Mouse (Mus musculus): ENCODE measurements at regions not wholly inside any gene's neighbourhood (a gene's known extent, or its start where the extent isn't known, plus 50 kb on each side); places are given as distances from the start of the nearest gene placed in this dataset.
"Not testable (repeated sequence)": the region's sequence is repeated elsewhere in the genome, so short reads cannot be mapped to it uniquely, and the experiment has no call there.

DNA sequence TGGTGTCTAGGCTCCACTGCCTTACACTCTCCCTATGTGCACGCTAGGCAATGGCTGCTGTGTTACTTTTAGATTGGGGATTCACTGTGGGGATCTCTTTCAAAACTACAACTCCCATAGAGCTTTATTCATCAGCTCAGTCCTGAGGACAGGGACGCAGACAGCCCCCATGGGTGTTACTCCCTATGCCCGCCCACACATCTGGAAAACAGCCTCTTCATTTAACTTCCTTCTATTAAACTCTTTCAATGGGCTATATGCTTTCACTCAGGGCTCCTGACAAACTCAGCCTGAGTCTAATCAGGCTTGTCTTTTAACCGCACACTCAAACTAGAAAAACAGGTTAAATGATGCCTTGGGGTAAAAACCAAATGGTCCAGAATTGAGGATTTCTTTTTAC lies 95.3 kb upstream of the Mdm1 start:
- DNase-seq (ENCODE audit: low read depth in 1 of 2, low spot score in 2 of 2): no peak

DNA sequence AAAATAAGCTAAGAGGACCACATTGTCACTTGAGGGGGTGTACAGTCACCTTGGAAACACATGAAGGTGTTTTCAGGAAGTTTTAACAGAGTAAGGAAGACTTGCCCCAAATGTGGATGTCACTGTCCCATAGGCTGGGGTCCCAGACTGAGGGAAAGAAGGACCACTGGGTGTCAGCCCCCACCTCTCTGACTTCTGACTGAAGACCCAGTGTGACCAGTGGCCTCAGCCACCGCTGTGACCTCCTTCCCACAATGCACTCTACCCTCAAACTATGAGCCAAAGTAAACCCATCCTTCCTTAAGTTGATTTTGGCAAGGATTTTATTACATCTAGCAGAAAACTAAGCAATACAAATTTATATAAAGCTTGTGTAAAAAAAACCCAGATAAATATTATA lies 94.8 kb upstream of the Mdm1 start:
- DNase-seq (ENCODE audit: low read depth in 1 of 2, low spot score in 2 of 2): no peak

DNA sequence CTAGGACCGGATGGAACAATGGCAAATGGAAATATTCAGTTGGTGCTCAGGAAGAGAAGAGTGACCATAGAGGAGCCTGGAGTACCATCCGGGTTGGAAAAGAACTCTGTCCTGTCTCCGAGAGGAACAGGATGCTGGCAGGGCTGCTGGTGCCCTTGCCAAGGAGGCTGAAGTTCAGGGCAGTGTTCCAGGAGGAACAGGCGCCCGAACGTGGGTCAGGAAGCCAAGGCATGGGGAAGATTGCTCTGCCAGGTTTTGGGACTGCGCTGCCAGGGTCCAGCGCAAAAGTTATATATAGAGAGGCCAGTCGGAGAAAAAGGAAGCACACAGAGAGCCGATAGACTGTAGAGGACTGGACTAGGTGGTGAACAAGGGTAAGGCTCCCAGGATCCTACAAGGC lies 92.3 kb upstream of the Mdm1 start:
- DNase-seq (ENCODE audit: low read depth in 1 of 2, low spot score in 2 of 2): no peak

DNA sequence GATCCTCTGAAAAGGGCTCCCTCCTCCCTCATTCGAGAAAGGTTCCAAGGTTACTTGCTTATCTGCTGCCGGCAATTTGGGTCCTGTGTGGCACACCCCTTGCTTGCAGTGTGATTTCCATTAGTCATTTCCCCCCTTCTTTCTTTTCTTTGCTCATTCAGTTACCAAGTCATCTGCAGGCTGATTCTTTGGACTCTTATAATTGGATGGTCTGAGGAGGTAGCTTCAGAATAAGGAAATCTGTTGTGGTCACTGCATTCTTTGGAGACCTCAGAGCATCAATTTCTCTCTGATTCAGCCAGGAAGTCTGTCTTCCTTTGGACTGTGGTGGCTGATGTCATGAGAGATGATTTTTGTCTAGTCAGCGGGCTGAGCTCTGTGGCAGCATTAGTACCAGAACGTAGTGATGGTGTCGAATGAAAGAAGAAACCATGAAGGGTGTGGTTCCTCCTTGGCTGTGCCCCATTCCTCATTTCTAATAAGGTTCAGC lies 91.4 kb upstream of the Mdm1 start:
- peak; percentile 49 to 53 for DNase-seq (ENCODE audit: low read depth in 1 of 2, low spot score in 2 of 2)

DNA sequence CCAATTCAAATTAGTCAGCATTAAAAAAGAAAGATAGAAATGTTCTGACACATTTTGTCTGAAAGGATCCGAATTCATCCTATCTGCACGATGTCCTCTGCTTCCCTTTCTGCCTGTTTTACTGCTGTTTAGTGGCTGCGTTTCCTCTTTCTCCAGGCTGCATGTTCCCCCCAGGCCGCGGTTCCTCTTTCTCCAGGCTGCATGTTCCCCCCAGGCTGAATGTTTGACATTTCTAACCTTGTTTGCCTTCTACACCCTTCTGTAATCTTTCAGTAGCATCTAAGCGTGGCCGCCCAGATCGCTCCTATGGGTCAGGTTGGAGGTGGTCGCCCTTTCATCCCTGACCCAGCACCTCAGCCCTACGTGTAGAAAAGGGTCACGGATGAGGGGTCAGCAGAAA lies 89.6 kb upstream of the Mdm1 start:
- DNase-seq (ENCODE audit: low read depth in 1 of 2, low spot score in 2 of 2): peak; percentile 73 to 85

DNA sequence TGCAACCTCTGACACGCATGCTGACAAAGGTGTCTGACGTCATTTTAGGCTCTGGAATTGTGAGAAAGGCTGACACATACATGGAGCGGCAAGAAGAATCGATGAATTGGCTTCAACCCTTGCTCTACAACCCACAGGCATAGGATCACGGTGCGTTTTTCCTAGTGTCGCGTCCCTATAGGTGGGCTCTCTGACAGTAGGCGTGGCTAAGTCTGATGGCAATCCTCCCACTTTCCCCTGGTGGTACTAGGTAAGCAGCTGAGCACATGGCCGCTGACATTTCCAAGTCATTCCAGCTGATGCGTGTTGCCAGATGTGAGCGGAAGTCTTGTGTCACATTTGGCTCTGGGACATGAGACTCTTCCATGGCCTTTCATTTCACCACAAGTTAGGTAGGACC lies 89.1 kb upstream of the Mdm1 start:
- no peak for DNase-seq (ENCODE audit: low read depth in 1 of 2, low spot score in 2 of 2)

DNA sequence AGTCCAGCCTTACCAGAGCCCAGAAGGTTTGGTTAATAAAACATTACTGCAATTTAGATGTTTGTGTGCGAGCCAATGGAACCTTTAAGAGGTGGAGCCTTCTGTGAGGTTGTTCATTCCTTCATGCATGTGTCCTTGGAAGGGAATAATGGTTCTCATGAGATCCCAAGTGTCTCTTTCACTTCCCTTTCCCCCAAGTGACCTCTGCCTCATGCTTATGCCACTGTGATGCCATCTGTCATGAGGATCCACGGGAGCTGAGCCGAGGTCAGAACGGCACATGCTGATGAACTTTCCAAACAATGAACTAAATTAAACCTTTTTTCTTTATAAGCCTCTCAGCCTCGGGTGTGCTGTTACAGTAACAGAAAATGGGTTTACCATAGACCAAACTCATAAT lies 88.6 kb upstream of the Mdm1 start:
- DNase-seq (ENCODE audit: low read depth in 1 of 2, low spot score in 2 of 2): peak; percentile 58 to 60

DNA sequence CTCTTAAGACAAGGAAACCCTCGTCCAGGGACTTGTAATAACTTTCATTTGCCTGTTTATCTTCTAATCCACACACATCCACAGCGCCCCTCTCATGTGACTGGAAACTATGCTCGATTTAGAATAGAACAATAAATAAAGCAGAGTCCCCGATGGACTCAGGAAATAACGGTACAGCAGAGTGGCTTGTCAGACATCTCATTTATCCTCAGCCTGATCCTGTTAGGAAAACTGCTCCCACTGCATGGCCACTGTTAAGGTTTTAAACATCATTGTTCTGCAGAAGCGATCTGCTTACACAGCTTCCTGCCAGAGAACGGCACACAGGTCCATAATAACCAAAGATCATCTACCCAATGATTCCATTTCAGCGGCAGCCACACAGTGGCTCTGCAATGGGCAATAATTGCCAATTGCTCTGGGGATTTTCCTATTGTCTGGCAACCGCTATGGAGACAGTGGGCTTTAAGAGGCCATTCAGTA lies 84.8 kb upstream of the Mdm1 start:
- DNase-seq (ENCODE audit: low read depth in 1 of 2, low spot score in 2 of 2): no peak

DNA sequence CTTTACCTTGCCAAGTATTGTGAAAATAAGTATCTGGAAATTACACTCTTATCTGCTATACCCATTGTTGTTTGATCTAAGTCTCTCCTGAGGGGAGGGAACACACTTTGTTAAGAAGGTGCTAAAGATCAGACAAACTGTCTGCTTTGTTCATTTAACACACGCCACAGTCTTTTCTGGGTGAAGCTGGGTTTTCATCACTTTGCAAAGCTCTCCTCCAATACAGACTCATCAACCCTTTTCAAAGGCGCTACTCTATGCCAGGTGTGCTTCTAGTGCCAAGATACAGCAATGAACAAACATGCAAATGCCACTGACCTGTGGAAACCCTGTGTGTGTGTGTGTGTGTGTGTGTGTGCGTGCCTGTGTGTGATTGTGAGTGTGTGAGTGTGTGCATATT lies 84.1 kb upstream of the Mdm1 start:
- DNase-seq (ENCODE audit: low read depth in 1 of 2, low spot score in 2 of 2): no peak

DNA sequence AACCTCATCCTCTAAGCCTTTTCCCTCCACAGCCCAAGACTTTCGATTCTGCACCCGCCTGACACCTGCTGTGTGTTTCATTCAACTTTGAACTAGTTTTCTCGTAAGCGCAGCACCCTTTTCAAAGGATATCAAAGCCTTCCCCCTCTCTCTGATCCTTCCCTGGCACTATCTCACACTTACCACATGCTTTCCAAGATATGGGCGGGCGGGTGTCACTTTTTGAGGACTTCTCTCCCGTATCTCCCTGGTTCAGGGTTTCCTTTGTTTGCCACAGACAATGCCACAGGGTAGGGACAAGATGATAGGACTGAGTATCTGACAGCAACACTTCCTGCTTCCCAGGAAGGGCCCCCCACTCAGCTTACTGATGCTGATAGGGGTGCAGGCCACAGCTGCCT lies 76.8 kb upstream of the Mdm1 start:
- DNase-seq (ENCODE audit: low read depth in 1 of 2, low spot score in 2 of 2): no peak

DNA sequence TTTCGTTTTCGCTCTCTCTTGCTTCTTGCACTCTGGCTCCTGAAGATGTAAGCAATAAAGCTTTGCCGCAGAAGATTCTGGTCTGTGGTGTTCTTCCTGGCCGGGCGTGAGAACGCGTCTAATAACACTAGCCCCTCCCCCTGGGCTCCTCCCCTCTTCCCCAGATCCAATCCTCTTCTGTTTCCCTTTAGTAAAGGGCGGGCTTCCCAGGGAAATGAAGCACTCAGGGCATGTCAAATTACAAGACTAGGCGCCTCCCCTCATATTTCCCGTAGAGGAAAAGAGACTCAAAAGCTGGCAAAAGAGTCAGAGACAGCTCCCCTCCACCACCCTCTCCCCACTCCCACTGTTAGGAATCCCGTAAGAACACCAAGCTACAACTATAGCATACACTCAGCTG lies 65.3 kb upstream of the Mdm1 start:
- DNase-seq (ENCODE audit: low read depth in 1 of 2, low spot score in 2 of 2): not testable (repeated sequence)

DNA sequence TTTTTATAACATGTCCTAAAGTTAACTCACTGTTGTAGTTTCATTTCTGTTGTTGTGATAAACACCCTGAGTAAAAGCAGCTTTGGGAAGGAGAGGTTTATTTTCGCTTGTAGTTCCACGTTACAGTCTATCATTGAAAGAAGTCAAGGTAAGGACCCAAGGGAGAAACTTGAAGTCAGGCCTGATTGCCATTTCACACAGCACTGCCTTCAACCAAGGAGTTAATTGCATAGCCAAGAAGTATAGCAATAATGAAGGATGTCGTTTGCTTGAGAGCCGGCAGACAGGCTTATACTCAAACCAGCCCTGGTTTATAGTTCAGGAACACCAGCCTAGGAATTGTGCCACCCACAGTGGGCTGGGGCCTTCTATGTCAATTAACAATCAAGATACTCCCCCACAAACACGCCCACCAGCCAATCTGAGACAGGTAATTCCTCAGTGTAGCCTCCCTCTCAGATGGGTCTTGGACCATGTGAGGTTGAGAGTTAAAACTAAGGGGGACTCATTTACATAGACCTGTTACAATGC lies 59.9 kb upstream of the Mdm1 start:
- no peak for DNase-seq (ENCODE audit: low read depth in 1 of 2, low spot score in 2 of 2)

DNA sequence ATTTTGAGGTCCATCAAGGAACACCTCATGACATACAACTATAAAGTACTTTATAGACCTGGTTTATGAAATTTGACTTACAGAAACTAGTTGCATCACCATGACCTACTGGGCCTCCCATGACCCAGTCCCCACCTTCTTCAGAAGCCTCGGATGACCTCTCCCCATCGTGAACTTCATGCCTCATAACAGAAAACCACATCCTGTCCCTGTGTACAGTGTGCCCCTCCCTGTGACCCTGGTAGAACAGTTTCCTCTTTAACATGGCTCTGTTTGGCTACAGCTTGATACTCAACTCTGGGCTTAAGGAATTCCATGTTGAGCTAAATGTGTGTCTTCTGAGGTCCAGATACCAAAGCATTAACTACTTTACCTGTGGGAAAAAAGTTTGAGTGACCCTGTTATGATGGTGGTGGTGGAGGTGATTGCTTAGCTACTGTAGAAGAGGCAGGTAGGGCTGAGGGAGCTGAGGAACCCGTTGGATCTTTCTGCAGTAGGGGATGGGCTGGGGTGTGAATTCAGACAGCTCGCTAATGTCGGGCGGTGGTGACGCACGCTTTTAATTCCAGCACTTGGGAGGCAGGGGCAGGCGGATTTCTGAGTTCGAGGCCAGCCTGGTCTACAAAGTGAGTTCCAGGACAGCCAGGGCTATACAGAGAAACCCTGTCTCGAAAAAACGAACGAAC lies 58.4 kb upstream of the Mdm1 start:
- peak; percentile 79 to 81 for DNase-seq (ENCODE audit: low read depth in 1 of 2, low spot score in 2 of 2)

DNA sequence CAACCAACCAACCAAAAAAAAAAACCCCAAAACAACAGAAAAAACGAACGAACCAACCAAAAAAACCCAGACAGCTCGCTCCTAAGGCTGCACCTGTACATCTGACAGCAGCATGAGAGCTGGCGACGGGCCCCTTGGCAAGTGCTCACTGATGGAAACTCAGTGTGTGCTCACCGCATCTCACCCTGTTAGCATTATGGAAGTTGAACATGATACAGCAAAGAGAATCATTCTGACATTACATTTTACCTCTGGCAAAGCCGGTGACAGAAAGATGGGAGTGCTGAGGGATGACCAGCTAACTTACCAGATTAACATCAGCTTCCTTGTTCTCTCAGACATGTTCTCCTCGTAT lies 57.9 kb upstream of the Mdm1 start:
- DNase-seq (ENCODE audit: low read depth in 1 of 2, low spot score in 2 of 2): no peak

DNA sequence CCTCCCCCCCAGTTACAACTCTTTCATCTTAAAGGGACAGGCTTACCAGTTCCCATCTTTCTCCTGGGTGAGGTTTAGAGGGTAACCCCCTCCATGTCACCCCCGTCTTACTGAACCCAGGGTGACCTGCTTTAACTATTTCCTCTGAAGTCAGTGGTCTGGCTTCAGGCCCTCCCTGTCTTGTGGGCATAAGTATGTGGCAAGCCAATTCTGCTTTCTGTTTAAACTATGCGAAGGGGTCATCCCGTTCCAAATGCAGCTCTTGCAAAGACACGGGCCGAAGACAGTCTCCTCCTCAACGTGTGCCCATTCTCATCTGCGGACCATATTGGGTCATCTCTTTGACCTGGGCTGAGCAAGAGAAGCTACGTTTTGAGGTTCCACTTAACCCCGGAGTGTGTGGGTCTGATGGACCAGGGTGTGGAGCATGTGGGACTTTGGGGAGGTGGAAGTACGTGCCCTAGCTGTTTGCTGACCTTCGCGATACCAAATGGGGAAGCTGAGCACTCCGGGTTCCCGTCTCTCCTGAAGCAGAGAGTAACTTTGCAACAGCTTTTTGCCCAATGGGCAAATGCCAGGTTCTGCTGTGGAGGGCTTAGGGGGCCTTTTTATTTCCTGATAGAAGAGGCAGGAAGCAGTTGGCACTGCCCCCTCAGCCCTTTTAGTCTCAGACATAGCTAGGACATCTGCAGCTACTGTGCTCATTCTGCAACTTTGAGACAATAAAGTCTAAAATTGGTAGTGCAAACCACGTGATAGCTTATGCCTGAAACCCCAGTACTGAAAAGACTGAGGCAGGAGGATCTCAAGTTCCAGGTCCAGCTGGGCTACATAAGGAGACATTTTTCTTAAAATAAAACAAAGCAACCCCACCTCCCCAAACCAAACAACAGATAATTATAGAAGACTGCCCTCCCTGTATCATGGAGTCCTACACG lies 56.3 kb upstream of the Mdm1 start:
- peak; percentile 41 to 75 for DNase-seq (ENCODE audit: low read depth in 1 of 2, low spot score in 2 of 2)

DNA sequence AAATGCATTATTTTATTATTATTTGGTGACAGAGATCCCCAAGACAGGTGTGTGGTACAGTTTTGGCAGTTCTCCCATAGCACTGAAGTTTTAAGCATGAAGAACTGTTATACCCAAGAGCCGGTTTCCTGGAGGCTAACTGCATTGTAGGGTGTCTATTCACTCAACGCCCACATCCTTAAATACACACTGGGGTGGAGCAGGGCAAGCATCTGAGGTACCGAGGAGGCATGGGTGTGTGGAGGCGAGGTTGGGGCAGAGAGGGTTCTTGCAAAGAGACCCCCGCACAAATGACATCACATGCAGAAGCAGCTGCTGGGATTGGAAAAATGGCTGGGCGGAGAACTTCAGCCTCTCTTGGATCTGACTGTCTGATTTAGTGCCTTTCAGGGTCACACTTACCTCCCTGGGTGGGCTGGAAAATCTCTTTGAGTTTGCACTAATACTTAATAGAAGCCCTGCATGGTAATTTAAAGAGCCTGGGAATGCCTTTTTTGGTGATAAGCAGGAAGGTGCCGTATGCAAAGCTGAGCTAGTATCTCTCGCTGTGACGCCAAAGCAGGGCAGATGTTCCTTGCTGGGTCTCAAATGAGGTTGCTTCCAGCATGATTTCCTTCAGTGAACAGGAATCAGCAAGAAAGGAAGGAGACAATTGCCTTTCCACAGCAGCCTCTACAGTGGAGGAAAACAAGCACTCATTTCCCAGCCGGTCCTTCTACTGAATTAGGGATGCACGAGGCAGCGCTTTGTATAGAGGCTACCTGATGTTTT lies 53.9 kb upstream of the Mdm1 start:
- DNase-seq (ENCODE audit: low read depth in 1 of 2, low spot score in 2 of 2): no peak

DNA sequence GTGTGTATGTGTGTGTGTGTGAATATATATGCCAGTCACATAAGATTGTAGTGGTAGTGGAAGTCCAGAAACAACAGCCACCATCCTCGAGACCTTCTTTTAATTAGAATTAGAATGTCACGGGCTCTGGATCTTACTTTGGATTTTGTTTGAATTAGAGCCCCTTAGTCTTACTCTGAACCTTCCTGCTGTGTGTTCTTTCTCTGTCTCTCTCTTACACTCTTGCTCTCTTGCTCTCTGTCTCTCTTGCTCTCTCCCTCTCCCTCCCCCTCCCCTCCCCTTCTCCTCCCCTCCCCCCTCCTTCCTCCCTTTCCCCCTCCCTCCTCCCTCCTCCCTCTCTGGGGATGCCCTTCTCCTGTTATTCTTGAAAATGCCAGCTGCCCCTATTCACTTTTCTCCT lies 53.1 kb upstream of the Mdm1 start:
- no peak for DNase-seq (ENCODE audit: low read depth in 1 of 2, low spot score in 2 of 2)

DNA sequence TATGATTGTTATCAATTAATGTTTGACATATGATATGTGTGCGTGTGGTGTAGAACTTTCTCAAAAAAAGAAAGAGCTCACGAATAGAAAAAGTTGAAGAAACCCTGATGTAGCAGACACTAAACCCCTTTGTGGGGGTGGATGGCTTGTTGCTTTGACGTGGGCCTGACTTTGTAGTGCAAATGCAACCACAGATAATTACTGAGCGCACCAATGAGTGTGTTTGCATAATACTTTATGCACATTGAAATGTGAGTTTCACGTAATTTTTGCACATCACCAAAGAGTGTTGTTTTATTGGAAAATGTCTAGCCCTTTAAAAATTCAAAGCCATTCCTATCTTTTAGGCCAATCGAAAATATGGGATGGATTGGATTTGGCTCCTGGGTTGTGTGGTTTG lies 51.7 kb upstream of the Mdm1 start:
- DNase-seq (ENCODE audit: low read depth in 1 of 2, low spot score in 2 of 2): no peak

DNA sequence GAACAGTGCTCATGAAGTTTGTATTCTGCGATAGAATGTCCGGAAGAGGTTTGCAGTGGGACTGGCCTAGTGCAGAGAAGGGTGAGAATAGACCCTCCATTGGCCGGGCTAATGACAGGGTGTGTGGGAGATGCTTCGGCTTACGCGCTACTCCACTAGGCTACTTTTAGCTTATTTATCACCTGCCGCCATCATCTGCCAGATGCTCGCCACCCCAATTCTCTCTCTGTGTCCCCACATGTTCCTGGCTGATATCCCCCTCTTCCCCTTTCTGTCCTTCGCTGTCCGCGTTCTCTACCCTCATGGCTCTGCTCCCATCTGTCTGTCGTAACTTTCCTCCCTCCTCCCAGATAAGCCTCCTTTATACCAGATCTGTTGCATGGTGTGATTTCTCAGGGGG lies 50.1 kb upstream of the Mdm1 start:
- no peak for DNase-seq (ENCODE audit: low read depth in 1 of 2, low spot score in 2 of 2)

Measured in monocyte, adult 2 months (primary cell).